Mouse (Mus musculus): ENCODE results near the gene Camk2g.

The Camk2g gene

GRCm38 (mm10) chr14:20793758-20794531 is at the start of gene Camk2g:
Gene Camk2g, minus strand, starts transcription at chr14:20794088.
- peak; percentile 89 for DNase-seq (ENCODE audit: low read depth, low spot score)

- no peak for DNase-seq (ENCODE audit: low read depth, low spot score)
Measured at GRCm38 (mm10) chr14:20842629-20843028, 48.7 kb upstream of the Camk2g start.

- no peak for DNase-seq (ENCODE audit: low read depth, low spot score)
Measured at GRCm38 (mm10) chr14:20841526-20841925, 47.6 kb upstream of the Camk2g start.

GRCm38 (mm10) chr14:20837681-20838080 is 43.8 kb upstream of the Camk2g start:
- DNase-seq (ENCODE audit: low read depth, low spot score): no peak

GRCm38 (mm10) chr14:20836905-20837376 is 43.1 kb upstream of the Camk2g start:
- DNase-seq (ENCODE audit: low read depth, low spot score): no peak

GRCm38 (mm10) chr14:20836171-20836904 is 42.5 kb upstream of the Camk2g start, which contains the start of gene Plau:
Gene Plau, plus strand, starts transcription at chr14:20836660.
- peak; percentile 62 for DNase-seq (ENCODE audit: low read depth, low spot score)

GRCm38 (mm10) chr14:20834136-20834535 is 40.2 kb upstream of the Camk2g start:
- no peak for DNase-seq (ENCODE audit: low read depth, low spot score)

- DNase-seq (ENCODE audit: low read depth, low spot score): no peak
Measured at GRCm38 (mm10) chr14:20833525-20833924, 39.6 kb upstream of the Camk2g start.

- DNase-seq (ENCODE audit: low read depth, low spot score): no peak
Measured at GRCm38 (mm10) chr14:20831915-20832314, 38.0 kb upstream of the Camk2g start.

GRCm38 (mm10) chr14:20831141-20831910 is 37.4 kb upstream of the Camk2g start:
- no peak for DNase-seq (ENCODE audit: low read depth, low spot score)

- no peak for DNase-seq (ENCODE audit: low read depth, low spot score)
Measured at GRCm38 (mm10) chr14:20829523-20830366, 35.9 kb upstream of the Camk2g start.

GRCm38 (mm10) chr14:20828524-20828923 is 34.6 kb upstream of the Camk2g start:
- DNase-seq (ENCODE audit: low read depth, low spot score): no peak

GRCm38 (mm10) chr14:20827491-20827890 is 33.6 kb upstream of the Camk2g start:
- DNase-seq (ENCODE audit: low read depth, low spot score): no peak

GRCm38 (mm10) chr14:20827061-20827460 is 33.2 kb upstream of the Camk2g start:
- DNase-seq (ENCODE audit: low read depth, low spot score): no peak

GRCm38 (mm10) chr14:20825516-20825915 is 31.6 kb upstream of the Camk2g start:
- no peak for DNase-seq (ENCODE audit: low read depth, low spot score)

GRCm38 (mm10) chr14:20824517-20824916 is 30.6 kb upstream of the Camk2g start:
- DNase-seq (ENCODE audit: low read depth, low spot score): no peak

- DNase-seq (ENCODE audit: low read depth, low spot score): no peak
Measured at GRCm38 (mm10) chr14:20815448-20815847, 21.6 kb upstream of the Camk2g start.

- peak; percentile 25 for DNase-seq (ENCODE audit: low read depth, low spot score)
Measured at GRCm38 (mm10) chr14:20811779-20812406, 18.0 kb upstream of the Camk2g start.

GRCm38 (mm10) chr14:20811236-20811635 is 17.3 kb upstream of the Camk2g start:
- peak; percentile 39 for DNase-seq (ENCODE audit: low read depth, low spot score)

GRCm38 (mm10) chr14:20809820-20810219 is 15.9 kb upstream of the Camk2g start:
- no peak for DNase-seq (ENCODE audit: low read depth, low spot score)
